Mouse (Mus musculus): ENCODE data around the gene Pramef17. TPM values are rescaled to one million over a fixed set of nuclear protein-coding genes. Genes with fewer than 3 reads are reported as not detected.

Gene Pramef17
- total and polyA plus RNA-seq, 2 experiments from 2014 or later: not detected

Other genes with a start within 250 kb of the Pramef17 start
- not detected in 2 replicates for gene Gm13023, start 205.0 kb downstream of the Pramef17 start, total RNA-seq (2014; rRNA removed; ENCODE audit: low replicate concordance)
- gene Gm13023, start 205.0 kb downstream of the Pramef17 start, polyA plus RNA-seq (2015; fragmentation: Nextera tagmentation; extraction: Ambion mirVana): not detected in 2 replicates
- gene Gm13084, start 178.3 kb downstream of the Pramef17 start, total RNA-seq (2014; rRNA removed; ENCODE audit: low replicate concordance): not detected in 2 replicates
- not detected in 2 replicates for gene Gm13084, start 178.3 kb downstream of the Pramef17 start, polyA plus RNA-seq (2015; fragmentation: Nextera tagmentation; extraction: Ambion mirVana)
- gene Gm13103, start 147.9 kb downstream of the Pramef17 start, total RNA-seq (2014; rRNA removed; ENCODE audit: low replicate concordance): not detected in 2 replicates
- not detected in 2 replicates for gene Gm13103, start 147.9 kb downstream of the Pramef17 start, polyA plus RNA-seq (2015; fragmentation: Nextera tagmentation; extraction: Ambion mirVana)
- not detected in 2 replicates for gene Pramef6, start 94.0 kb downstream of the Pramef17 start, total RNA-seq (2014; rRNA removed; ENCODE audit: low replicate concordance)
- not detected in 2 replicates for gene Pramef6, start 94.0 kb downstream of the Pramef17 start, polyA plus RNA-seq (2015; fragmentation: Nextera tagmentation; extraction: Ambion mirVana)
- gene Pramef25, start 43.4 kb downstream of the Pramef17 start, total RNA-seq (2014; rRNA removed; ENCODE audit: low replicate concordance): not detected in 2 replicates
- gene Pramef25, start 43.4 kb downstream of the Pramef17 start, polyA plus RNA-seq (2015; fragmentation: Nextera tagmentation; extraction: Ambion mirVana): not detected in 2 replicates
- gene Gm13101, start 27.4 kb downstream of the Pramef17 start, total RNA-seq (2014; rRNA removed; ENCODE audit: low replicate concordance): not detected in 2 replicates
- gene Gm13101, start 27.4 kb downstream of the Pramef17 start, polyA plus RNA-seq (2015; fragmentation: Nextera tagmentation; extraction: Ambion mirVana): not detected in 2 replicates
- not detected in 2 replicates for gene Pramel4, start 64.8 kb upstream of the Pramef17 start, total RNA-seq (2014; rRNA removed; ENCODE audit: low replicate concordance)
- gene Pramel4, start 64.8 kb upstream of the Pramef17 start, polyA plus RNA-seq (2015; fragmentation: Nextera tagmentation; extraction: Ambion mirVana): not detected in 2 replicates
- not detected in 2 replicates for gene Gm13102, start 112.1 kb upstream of the Pramef17 start, total RNA-seq (2014; rRNA removed; ENCODE audit: low replicate concordance)
- gene Gm13102, start 112.1 kb upstream of the Pramef17 start, polyA plus RNA-seq (2015; fragmentation: Nextera tagmentation; extraction: Ambion mirVana): not detected in 2 replicates
- gene Oog3, start 168.3 kb upstream of the Pramef17 start, total RNA-seq (2014; rRNA removed; ENCODE audit: low replicate concordance): not detected in 2 replicates
- not detected in 2 replicates for gene Oog3, start 168.3 kb upstream of the Pramef17 start, polyA plus RNA-seq (2015; fragmentation: Nextera tagmentation; extraction: Ambion mirVana)
- gene Oog2, start 196.3 kb upstream of the Pramef17 start, total RNA-seq (2014; rRNA removed; ENCODE audit: low replicate concordance): not detected in 2 replicates
- not detected in 2 replicates for gene Oog2, start 196.3 kb upstream of the Pramef17 start, polyA plus RNA-seq (2015; fragmentation: Nextera tagmentation; extraction: Ambion mirVana)
- not detected in 2 replicates for gene C87977, start 218.9 kb upstream of the Pramef17 start, total RNA-seq (2014; rRNA removed; ENCODE audit: low replicate concordance)
- gene C87977, start 218.9 kb upstream of the Pramef17 start, polyA plus RNA-seq (2015; fragmentation: Nextera tagmentation; extraction: Ambion mirVana): not detected in 2 replicates

Data from heart, postnatal 0 days (tissue).